ENCODE assay signal across 12 mouse cellular contexts in genomic region chr5:116894575-116894974, GRCm38 (mm10).
DNase-seq lines count a peak whose midpoint lies in the region; ATAC-seq and TF ChIP-seq lines count a peak whose summit lies in the region.
"Had no signal": no experiment of that assay in that cellular context is flagged by ENCODE, and none has a peak within 500 bp of the region (broad histone marks: within the 10 kb centered on the region; RNA-seq: fewer than 3 reads in every experiment).

No protein-coding gene starts in this region.

- no peak for TF ChIP-seq EP300 in liver, embryonic 14.5 days (IDR thresholded peaks at IDR 0.05; ENCODE audit: low read depth)

- DNase-seq in embryo, embryonic 11 days, result peak; percentile 7
- no peak for DNase-seq in embryo, embryonic 9.5 days (ENCODE audit: extremely low spot score)
- no peak for DNase-seq in liver, embryonic 14.5 days (ENCODE audit: low read depth in 3 of 3, low spot score in 3 of 3)
- DNase-seq in liver, embryonic 11.5 days (ENCODE audit: low spot score), result no peak
- DNase-seq in brain, adult 2 months (ENCODE audit: low read depth, low spot score), result peak; percentile 26
- no peak for DNase-seq in urinary bladder, adult 18-20 months (ENCODE audit: low spot score in 2 of 2)
- DNase-seq: lung, adult 18-20 months; thymus, postnatal 4 days had no signal

- no peak overlapping the region for H3K4me2 ChIP-seq in liver, embryonic 14.5 days (ENCODE audit: low read depth)
- H3K4me2 ChIP-seq in liver, embryonic 11.5 days, result no peak overlapping the region
- H3K4me2 ChIP-seq: embryonic facial prominence, embryonic 13.5 days had no signal

- no peaks in the 10 kb centered on the region for H3K27me3 ChIP-seq in liver, embryonic 14.5 days (ENCODE audit: control insufficient read depth, insufficient read depth, low read length)
- H3K27me3 ChIP-seq in liver, embryonic 11.5 days (replicated peaks; ENCODE audit: control insufficient read depth, insufficient read depth, low read length), result no peaks in the 10 kb centered on the region
- H3K27me3 ChIP-seq: CH12.LX; embryonic facial prominence, embryonic 13.5 days had no signal

- no peak overlapping the region for H3K27ac ChIP-seq in liver, embryonic 14.5 days
- H3K27ac ChIP-seq in liver, embryonic 11.5 days (ENCODE audit: low read depth, low read length), result no peak overlapping the region
- H3K27ac ChIP-seq in olfactory bulb, adult 2 months (ENCODE audit: insufficient read depth, low read depth, low read length), result 0 out of 2 replicates have a peak overlapping the region, but pooled peaks have one; percentile 18
- H3K27ac ChIP-seq: embryonic facial prominence, embryonic 13.5 days had no signal

- peaks cover 2% of the 10 kb centered on the region for H3K9me3 ChIP-seq in liver, embryonic 14.5 days (ENCODE audit: control insufficient read depth, low read length)
- H3K9me3 ChIP-seq in liver, embryonic 11.5 days (ENCODE audit: control insufficient read depth, low read length), result 0 out of 2 replicates have a peak, but pooled peaks cover 3% of the 10 kb centered on the region

- H3K9ac ChIP-seq in liver, embryonic 14.5 days (replicated peaks), result no peak overlapping the region
- no peak overlapping the region for H3K9ac ChIP-seq in liver, embryonic 11.5 days (ENCODE audit: low read depth, low read length)
- H3K9ac ChIP-seq: embryonic facial prominence, embryonic 13.5 days had no signal

- TF ChIP-seq POLR2A in olfactory bulb, adult 2 months (IDR thresholded peaks at IDR 0.05; ENCODE audit: insufficient read depth, low read depth, low read length), result no peak

- 58% methylated on average over 6 of the region's 6 CpGs for WGBS in liver, embryonic 14.5 days (ENCODE audit: insufficient replicate concordance)
- WGBS in liver, embryonic 11.5 days, result 78% methylated on average over 6 of the region's 6 CpGs
- WGBS in olfactory bulb, adult 2 months, result 75% methylated on average over 6 of the region's 6 CpGs

- H3K4me1 ChIP-seq in liver, embryonic 14.5 days (replicated peaks; ENCODE audit: control insufficient read depth in 2 of 2, insufficient read depth in 2 of 2, low read length in 1 of 2), result no peaks in the 10 kb centered on the region
- no peaks in the 10 kb centered on the region for H3K4me1 ChIP-seq in liver, embryonic 11.5 days (replicated peaks; ENCODE audit: control insufficient read depth, insufficient read depth, low read length)
- H3K4me1 ChIP-seq in olfactory bulb, adult 2 months (ENCODE audit: control insufficient read depth, insufficient read depth, low read length), result peaks cover 10% of the 10 kb centered on the region
- H3K4me1 ChIP-seq: embryonic facial prominence, embryonic 13.5 days had no signal

- ATAC-seq in liver, embryonic 14.5 days (ENCODE audit: insufficient read depth), result no peak
- no peak for ATAC-seq in liver, embryonic 11.5 days (replicated peaks; ENCODE audit: low FRiP score)
- ATAC-seq in inflammation-experienced regulatory T-cells, adult 6 months, result no peak

- TF ChIP-seq CTCF in liver, embryonic 14.5 days (IDR thresholded peaks at IDR 0.05; ENCODE audit: low read depth), result peak; percentile 28; the same call in 1 of the 2 replicates
- TF ChIP-seq CTCF in olfactory bulb, adult 2 months (IDR thresholded peaks at IDR 0.05; ENCODE audit: insufficient read depth, low read depth, low read length), result no peak

- H3K36me3 ChIP-seq in liver, embryonic 14.5 days (replicated peaks; ENCODE audit: control insufficient read depth, insufficient read depth, low read depth), result no peaks in the 10 kb centered on the region
- no peaks in the 10 kb centered on the region for H3K36me3 ChIP-seq in liver, embryonic 11.5 days (ENCODE audit: control insufficient read depth, insufficient read depth, low read length)
- H3K36me3 ChIP-seq: embryonic facial prominence, embryonic 13.5 days had no signal

- no peak overlapping the region for H3K4me3 ChIP-seq in liver, embryonic 14.5 days (ENCODE audit: insufficient read depth in 1 of 2, low read depth in 2 of 2, low read length in 2 of 2)
- no peak overlapping the region for H3K4me3 ChIP-seq in liver, embryonic 11.5 days (ENCODE audit: low read depth, low read length)
- H3K4me3 ChIP-seq in olfactory bulb, adult 2 months (ENCODE audit: insufficient read depth, low read depth, low read length), result no peak overlapping the region
- H3K4me3 ChIP-seq: embryonic facial prominence, embryonic 13.5 days had no signal

Comparison
In these comparisons a context has a peak if more than half of its experiments do, and no peak if none do; other contexts are left out.
1. DNase-seq: peak in embryo, embryonic 11 days (single experiment) and brain, adult 2 months (single experiment); none in embryo, embryonic 9.5 days (single experiment), liver, embryonic 14.5 days (0 of 3), liver, embryonic 11.5 days (single experiment) and urinary bladder, adult 18-20 months (0 of 2).